Mouse (Mus musculus) left cerebral cortex, adult 6 months (tissue): ENCODE results near the gene Gm49388. TPM values are rescaled to one million over a fixed set of nuclear protein-coding genes. Genes with fewer than 3 reads are reported as not detected.

ENCODE experiments used
- long read RNA-seq, 2 experiments: library from polyadenylated mRNA; unstranded; transcript quantifications; one replicate each; pipeline ENCODE4 v2.0.0; 2019 to 2020
- polyA plus RNA-seq: library from polyadenylated mRNA; unstranded; fragments of <200 nt; fragmentation: Nextera tagmentation; gene quantifications from 2 replicates; pipeline ENCODE4 v1.2.3, GENCODE M21; 2021

Gene Gm49388
- not detected in 2 replicates for polyA plus RNA-seq
- long read RNA-seq, experiment 1, partial matches to known transcripts, result 2 of 2 reads
- long read RNA-seq, experiment 1, other reads (novel, unspliced or antisense), result 0 of 2 reads
- long read RNA-seq, experiment 2, partial matches to known transcripts, result 0 of 1 reads
- long read RNA-seq, experiment 2, other reads (novel, unspliced or antisense), result 1 of 1 reads

DNA sequence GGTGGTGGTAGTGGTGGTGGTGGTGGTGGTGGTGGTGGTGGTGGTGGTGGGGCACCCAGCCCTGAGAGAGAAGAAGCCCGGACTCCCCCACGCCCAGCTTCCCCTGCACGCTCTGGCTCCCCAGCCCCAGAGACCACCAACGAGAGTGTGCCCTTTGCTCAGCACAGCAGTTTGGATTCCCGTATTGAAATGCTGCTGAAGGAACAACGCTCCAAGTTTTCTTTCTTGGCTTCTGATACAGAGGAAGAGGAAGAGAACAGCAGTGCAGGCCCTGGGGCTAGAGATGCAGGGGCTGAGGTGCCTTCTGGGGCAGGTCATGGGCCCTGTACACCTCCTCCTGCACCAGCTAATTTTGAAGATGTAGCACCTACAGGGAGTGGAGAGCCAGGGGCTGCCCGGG lies at the start of gene Gm49388:
TSS of gene Gm49388 (plus strand) at position 301 of the 400 bp plus-strand sequence.

DNA sequence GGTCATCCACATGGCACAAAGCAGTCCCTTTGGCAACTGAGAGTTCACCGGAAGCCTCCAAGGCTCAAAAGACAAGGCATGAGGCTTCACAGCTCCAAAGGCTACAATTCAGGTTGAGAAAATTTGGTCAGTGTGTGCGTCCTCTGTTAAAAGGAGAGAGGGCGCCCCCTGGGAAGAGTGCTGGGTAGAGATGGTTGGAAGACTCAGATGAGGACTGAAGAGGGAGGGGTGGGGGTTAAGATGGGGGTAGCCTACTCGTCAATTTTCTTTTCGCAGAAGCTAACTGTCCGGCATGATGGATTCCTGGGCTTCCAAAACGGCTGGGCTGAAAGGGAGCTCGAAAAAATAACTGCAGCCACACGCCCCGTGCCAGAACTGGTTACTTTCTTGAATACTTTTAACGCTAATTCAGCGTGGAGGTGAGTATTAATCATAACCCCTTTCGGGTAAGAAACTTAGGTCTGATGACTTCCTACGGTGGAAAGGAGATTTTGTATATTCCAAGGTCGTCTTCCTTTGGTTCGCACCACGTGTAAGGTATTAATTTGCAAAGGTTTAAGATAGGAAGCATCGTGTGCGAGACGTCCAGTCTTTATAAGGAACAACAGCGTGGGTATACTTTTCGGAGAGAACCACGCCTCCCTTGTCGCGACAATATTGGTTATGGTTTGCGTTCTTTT lies 40.9 kb upstream of the Gm49388 start, which contains the start of gene Fbxl19:
TSS of gene Fbxl19 (plus strand) at position 178 of the 680 bp plus-strand sequence.

DNA sequence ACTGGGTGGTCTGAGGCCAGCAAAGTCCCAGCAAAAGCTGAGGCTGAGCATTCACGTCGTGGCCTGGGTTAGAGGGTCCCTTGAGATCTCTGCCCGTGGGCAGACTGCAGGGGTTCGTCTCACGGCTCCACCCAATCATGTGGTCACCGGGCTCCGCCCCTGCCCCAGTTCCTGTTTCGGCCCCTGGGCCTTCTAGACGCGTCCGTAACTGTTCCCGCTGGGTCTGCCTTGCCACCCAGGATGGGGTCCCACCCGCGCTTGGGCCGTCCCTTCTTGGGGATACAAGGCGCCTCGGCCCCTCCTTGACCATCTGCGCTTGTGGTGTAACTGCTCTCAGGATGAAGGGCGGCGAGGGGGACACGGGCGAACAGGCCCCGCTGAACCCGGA lies 15.8 kb upstream of the Gm49388 start, which contains the start of gene Orai3:
TSS of gene Orai3 (plus strand) at position 165 of the 388 bp plus-strand sequence.

DNA sequence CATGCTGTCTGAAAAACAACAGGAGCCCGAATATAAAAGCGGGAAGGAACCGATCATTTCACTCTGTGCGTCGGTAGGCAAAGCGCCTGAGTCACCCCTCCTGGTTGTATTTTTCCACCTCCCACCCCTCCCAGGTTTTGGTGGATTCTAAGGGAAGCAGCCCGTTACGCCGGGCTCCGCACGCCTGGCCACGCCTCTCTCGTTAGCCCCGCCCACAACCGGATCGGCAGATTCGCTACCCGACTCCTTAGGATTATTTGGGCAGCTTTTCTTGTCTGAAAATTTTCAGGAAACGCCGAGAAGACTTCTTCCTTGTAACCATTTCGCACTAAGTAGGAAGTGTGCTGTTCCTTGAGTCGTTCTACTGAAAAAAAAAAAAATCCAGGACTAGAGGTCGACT lies 9.0 kb upstream of the Gm49388 start, which contains the start of gene Setd1a:
TSS of gene Setd1a (plus strand) at position 245 of the 400 bp plus-strand sequence.

DNA sequence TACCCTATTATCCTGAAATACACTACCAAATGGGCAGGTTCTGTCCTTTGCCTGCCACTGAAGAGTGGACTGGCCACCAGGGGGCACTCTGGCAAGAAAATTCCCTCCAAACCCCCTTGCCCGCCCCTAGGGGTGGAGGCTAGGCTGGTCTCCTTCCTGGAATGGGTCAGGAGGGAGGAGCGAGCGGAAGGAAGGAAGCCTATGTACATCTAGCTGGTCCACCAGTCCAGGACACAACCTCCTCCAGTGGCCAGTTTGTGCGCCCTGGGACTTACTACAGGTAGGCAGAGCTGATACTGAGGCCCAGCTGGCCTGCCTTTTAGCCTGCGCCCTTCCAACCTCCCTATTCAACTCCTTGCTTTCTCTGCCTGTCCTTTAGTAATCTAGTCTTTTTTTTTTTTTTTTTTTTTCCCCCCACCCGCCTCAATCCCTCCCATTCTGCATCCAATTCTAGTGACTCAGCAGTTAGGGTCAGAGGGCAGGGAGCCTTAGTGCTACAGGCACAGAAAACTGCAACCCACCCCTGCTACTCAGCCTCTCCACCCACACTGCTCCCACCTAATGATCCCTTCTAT lies 15.1 kb downstream of the Gm49388 start, which contains the start of gene Hsd3b7:
TSS of gene Hsd3b7 (plus strand) at position 170 of the 575 bp plus-strand sequence.

DNA sequence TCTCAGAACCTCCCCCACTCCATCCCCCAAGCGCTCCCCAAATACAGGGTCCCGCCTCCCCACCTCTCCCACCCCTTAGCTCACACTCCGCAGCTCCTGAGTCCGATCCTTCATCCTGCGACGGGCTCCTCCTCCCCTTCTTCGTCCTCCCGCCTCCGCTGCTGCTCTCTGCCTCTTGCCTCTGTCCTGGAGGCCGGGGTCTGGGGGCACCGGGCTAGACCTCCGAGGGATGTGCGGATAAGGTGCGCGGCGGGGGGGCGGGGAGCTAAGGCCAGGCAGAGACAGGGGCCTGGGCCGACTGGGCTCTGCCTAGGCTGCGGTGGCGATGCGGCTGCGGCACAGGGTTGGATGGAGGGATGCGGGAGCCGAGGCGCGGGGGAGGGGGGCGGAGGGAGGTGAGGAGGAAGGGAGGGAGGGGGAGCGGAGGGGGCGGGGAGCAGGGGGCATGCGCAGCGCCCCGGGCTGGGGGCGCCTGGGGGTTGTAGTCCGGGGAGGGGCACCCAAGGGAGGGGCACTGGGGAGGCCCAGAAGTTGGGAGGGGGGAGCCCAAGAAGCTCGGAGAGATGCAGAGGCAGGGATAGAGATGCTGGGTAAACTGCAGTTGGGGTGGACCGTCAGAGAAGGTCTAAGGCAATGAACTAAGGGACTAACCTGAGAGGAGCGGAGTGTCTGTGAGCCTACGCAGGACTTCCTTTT lies 38.9 kb downstream of the Gm49388 start, which contains the start of the genes Stx4a and Stx1b:
TSS of gene Stx4a (plus strand) at position 119 of the 696 bp plus-strand sequence.
TSS of gene Stx1b (minus strand) at position 374 of the 696 bp plus-strand sequence.

Other genes starting within 250 kb of the Gm49388 start
- not detected in 2 replicates for gene Tmem265, start 224.2 kb upstream of the Gm49388 start, polyA plus RNA-seq
- 19.9 and 24.9 TPM in 2 replicates for gene Phkg2, start 212.3 kb upstream of the Gm49388 start, polyA plus RNA-seq
- gene Ccdc189, start 197.0 kb upstream of the Gm49388 start, polyA plus RNA-seq, result 11.4 and 13.3 TPM in 2 replicates
- gene Rnf40, start 196.8 kb upstream of the Gm49388 start, polyA plus RNA-seq, result 9.2 and 12.6 TPM in 2 replicates
- gene Zfp629, start 169.8 kb upstream of the Gm49388 start, polyA plus RNA-seq, result 1.4 and 2.9 TPM in 2 replicates
- gene Bcl7c, start 76.7 kb upstream of the Gm49388 start, polyA plus RNA-seq, result 3.8 and 12.7 TPM in 2 replicates
- 0.44 and 3.5 TPM in 2 replicates for gene Ctf1, start 72.9 kb upstream of the Gm49388 start, polyA plus RNA-seq
- 0.06 TPM in 1 of 2 replicates, not detected in the other for gene Ctf2, start 53.4 kb upstream of the Gm49388 start, polyA plus RNA-seq
- gene Fbxl19, start 41.1 kb upstream of the Gm49388 start, polyA plus RNA-seq, result 0.92 and 1.6 TPM in 2 replicates
- gene Orai3, start 15.8 kb upstream of the Gm49388 start, polyA plus RNA-seq, result 18.3 and 21.9 TPM in 2 replicates
- gene Setd1a, start 8.9 kb upstream of the Gm49388 start, polyA plus RNA-seq, result 5.7 and 26.7 TPM in 2 replicates
- 5.9 and 9.1 TPM in 2 replicates for gene Hsd3b7, start 15.0 kb downstream of the Gm49388 start, polyA plus RNA-seq
- gene Stx4a, start 38.7 kb downstream of the Gm49388 start, polyA plus RNA-seq, result 12.9 and 16.7 TPM in 2 replicates
- gene Stx1b, start 38.9 kb downstream of the Gm49388 start, polyA plus RNA-seq, result 37.7 and 70.1 TPM in 2 replicates
- 4.4 and 5.4 TPM in 2 replicates for gene Zfp646, start 90.6 kb downstream of the Gm49388 start, polyA plus RNA-seq
- gene Zfp668, start 91.2 kb downstream of the Gm49388 start, polyA plus RNA-seq, result 9.6 and 10.1 TPM in 2 replicates
- 0.63 and 0.69 TPM in 2 replicates for gene Prss53, start 105.4 kb downstream of the Gm49388 start, polyA plus RNA-seq
- gene Gm21974, start 109.8 kb downstream of the Gm49388 start, polyA plus RNA-seq, result 0.19 TPM in 1 of 2 replicates, not detected in the other
- 88.5 and 90.1 TPM in 2 replicates for gene Vkorc1, start 110.0 kb downstream of the Gm49388 start, polyA plus RNA-seq
- gene Bckdk, start 118.5 kb downstream of the Gm49388 start, polyA plus RNA-seq, result 46.2 and 65.9 TPM in 2 replicates
- 15.4 and 18.4 TPM in 2 replicates for gene Kat8, start 126.9 kb downstream of the Gm49388 start, polyA plus RNA-seq
- gene Prss8, start 144.5 kb downstream of the Gm49388 start, polyA plus RNA-seq, result 0.06 TPM in 1 of 2 replicates, not detected in the other
- 15.3 and 15.8 TPM in 2 replicates for gene Prss36, start 161.1 kb downstream of the Gm49388 start, polyA plus RNA-seq
- 10.8 and 13.0 TPM in 2 replicates for gene Fus, start 181.8 kb downstream of the Gm49388 start, polyA plus RNA-seq
- gene Pycard, start 208.3 kb downstream of the Gm49388 start, polyA plus RNA-seq, result 15.8 and 26.1 TPM in 2 replicates
- gene Trim72, start 218.3 kb downstream of the Gm49388 start, polyA plus RNA-seq, result not detected in 2 replicates